ENCODE assay signal across 9 mouse cellular contexts in the genomic region with DNA sequence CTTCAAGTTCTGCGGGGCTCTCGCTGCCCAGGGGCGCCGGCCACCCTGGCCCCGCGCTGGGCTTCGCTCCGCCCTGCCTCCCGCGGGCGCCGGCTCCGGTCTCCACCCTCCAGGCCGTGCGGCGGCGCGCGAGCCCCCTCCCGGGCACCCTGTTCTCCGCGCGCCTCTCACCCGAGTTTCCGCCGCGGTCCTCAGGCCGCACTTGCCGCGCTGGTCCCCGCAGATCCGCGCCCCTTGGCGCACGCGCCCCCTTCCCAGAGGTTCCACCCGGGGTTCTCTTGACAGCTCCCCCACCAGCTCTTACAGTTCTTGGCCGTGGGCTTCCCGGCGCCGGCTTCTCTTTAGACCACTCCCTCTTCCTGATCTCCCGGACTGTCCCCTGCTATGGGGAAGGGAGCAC. TPM values are rescaled to one million over a fixed set of nuclear protein-coding genes. Genes with fewer than 3 reads are reported as not detected.
DNase-seq lines count a peak whose midpoint lies in the region; ATAC-seq and TF ChIP-seq lines count a peak whose summit lies in the region.
"Had no signal": no experiment of that assay in that cellular context is flagged by ENCODE, and none has a peak within 500 bp of the region (broad histone marks: within the 10 kb centered on the region; RNA-seq: fewer than 3 reads in every experiment).

No protein-coding gene starts in this region.

- peaks cover 30% of the 10 kb centered on the region for H3K4me1 ChIP-seq in heart, adult 2 months (ENCODE audit: control insufficient read depth, insufficient read depth, low read length)
- peaks cover 8% of the 10 kb centered on the region for H3K4me1 ChIP-seq in cortical plate, adult 2 months (ENCODE audit: control insufficient read depth, insufficient read depth, low read length)
- peaks cover 58% of the 10 kb centered on the region for H3K4me1 ChIP-seq in heart, embryonic 13.5 days
- H3K4me1 ChIP-seq in kidney, postnatal 0 days (replicated peaks; ENCODE audit: insufficient read depth, low read length), result peaks cover 19% of the 10 kb centered on the region
- H3K4me1 ChIP-seq in liver, embryonic 15.5 days (replicated peaks), result peaks cover 58% of the 10 kb centered on the region
- peaks cover 54% of the 10 kb centered on the region for H3K4me1 ChIP-seq in neural tube, embryonic 13.5 days (replicated peaks)

- no peak; the same call in 1 of the 2 replicates for TF ChIP-seq POLR2A in heart, adult 2 months (IDR thresholded peaks at IDR 0.05; ENCODE audit: insufficient read depth, low read depth, low read length)
- no peak for TF ChIP-seq POLR2A in cortical plate, adult 2 months (IDR thresholded peaks at IDR 0.05; ENCODE audit: extremely low read depth, insufficient read depth, low read length)

- peak overlapping the region; percentile 81 for H3K4me3 ChIP-seq in heart, adult 2 months
- H3K4me3 ChIP-seq in cortical plate, adult 2 months (ENCODE audit: insufficient read depth, low read length), result peak overlapping the region; percentile 93
- H3K4me3 ChIP-seq in heart, embryonic 13.5 days, result peak overlapping the region; percentile 86
- H3K4me3 ChIP-seq in kidney, postnatal 0 days (replicated peaks; ENCODE audit: low read depth, low read length), result peak overlapping the region; percentile 86
- H3K4me3 ChIP-seq in liver, embryonic 15.5 days (replicated peaks), result peak overlapping the region; percentile 91
- H3K4me3 ChIP-seq in neural tube, embryonic 13.5 days, result peak overlapping the region; percentile 92

- H3K9me3 ChIP-seq in heart, embryonic 13.5 days, result no peaks in the 10 kb centered on the region
- no peaks in the 10 kb centered on the region for H3K9me3 ChIP-seq in kidney, postnatal 0 days (replicated peaks; ENCODE audit: low read length)
- no peaks in the 10 kb centered on the region for H3K9me3 ChIP-seq in liver, embryonic 15.5 days (replicated peaks)
- H3K9me3 ChIP-seq in neural tube, embryonic 13.5 days, result no peaks in the 10 kb centered on the region

- no peaks in the 10 kb centered on the region; the same call in 1 of the 2 replicates for H3K79me2 ChIP-seq in heart, adult 2 months (replicated peaks; ENCODE audit: control insufficient read depth, insufficient read depth, low read length)

- DNase-seq in heart, adult 2 months, result peak in 1 of 2 experiments; percentile 86
- DNase-seq in heart, adult 8-10 months (ENCODE audit: low spot score), result no peak
- DNase-seq in kidney, postnatal 0 days (ENCODE audit: low spot score), result peak; percentile 83
- DNase-seq in thymus, postnatal 36 days, result peak; percentile 73 to 83

- TF ChIP-seq CTCF in heart, adult 2 months (IDR thresholded peaks at IDR 0.05), result peak; percentile 43
- TF ChIP-seq CTCF in cortical plate, adult 2 months (IDR thresholded peaks at IDR 0.05; ENCODE audit: extremely low read depth, insufficient read depth, low read length), result no peak
- no peak for TF ChIP-seq CTCF in kidney, postnatal 0 days (IDR thresholded peaks at IDR 0.05; ENCODE audit: low read depth)

- H3K9ac ChIP-seq in heart, adult 2 months (ENCODE audit: low read depth, low read length), result peak overlapping the region; percentile 85
- peak overlapping the region; percentile 96 for H3K9ac ChIP-seq in heart, embryonic 13.5 days
- H3K9ac ChIP-seq in kidney, postnatal 0 days (ENCODE audit: low read depth, low read length), result peak overlapping the region; percentile 83
- peak overlapping the region; percentile 90 for H3K9ac ChIP-seq in liver, embryonic 15.5 days
- H3K9ac ChIP-seq in neural tube, embryonic 13.5 days, result peak overlapping the region; percentile 94

- WGBS in heart, adult 2 months, result under 1% methylated on average over 42 of the region's 42 CpGs
- 0% methylated on average over 41 of the region's 42 CpGs for WGBS in heart, embryonic 13.5 days
- 0% methylated on average over 20 of the region's 42 CpGs for WGBS in kidney, postnatal 0 days
- under 1% methylated on average over 42 of the region's 42 CpGs for WGBS in liver, embryonic 15.5 days (ENCODE audit: insufficient replicate concordance)
- under 1% methylated on average over 41 of the region's 42 CpGs for WGBS in neural tube, embryonic 13.5 days

- ATAC-seq in heart, embryonic 13.5 days (ENCODE audit: extremely low read depth, insufficient number of reproducible peaks, low FRiP score, low TSS enrichment), result peak; percentile 76
- ATAC-seq in kidney, postnatal 0 days (replicated peaks; ENCODE audit: low FRiP score, low read depth), result peak; percentile 85
- peak; percentile 81 for ATAC-seq in liver, embryonic 15.5 days (ENCODE audit: insufficient read depth)
- peak; percentile 92 for ATAC-seq in neural tube, embryonic 13.5 days (ENCODE audit: low read depth)

- H3K36me3 ChIP-seq in heart, adult 2 months (ENCODE audit: control insufficient read depth, insufficient read depth, low read length), result peaks cover 20% of the 10 kb centered on the region
- H3K36me3 ChIP-seq in heart, embryonic 13.5 days, result peaks cover 24% of the 10 kb centered on the region
- H3K36me3 ChIP-seq in kidney, postnatal 0 days (ENCODE audit: insufficient read depth, low read length), result peaks cover 11% of the 10 kb centered on the region; the same call in 1 of the 2 replicates
- H3K36me3 ChIP-seq in liver, embryonic 15.5 days (replicated peaks), result peaks cover 27% of the 10 kb centered on the region
- peaks cover 26% of the 10 kb centered on the region for H3K36me3 ChIP-seq in neural tube, embryonic 13.5 days

- no peak for TF ChIP-seq EP300 in heart, adult 2 months (IDR thresholded peaks at IDR 0.05; ENCODE audit: insufficient read depth, low read depth, low read length)

- intact Hi-C loops in heart, adult 2 months (cut with DNase I), result loop anchor here (1.0 to 2.0 kb wide), 3 partner anchors 32 to 61 kb away; no protein-coding TSS in a partner anchor

- peak overlapping the region; percentile 98 for H3K27ac ChIP-seq in heart, adult 2 months
- H3K27ac ChIP-seq in cortical plate, adult 2 months (ENCODE audit: insufficient read depth, low read length), result peak overlapping the region; percentile 81
- H3K27ac ChIP-seq in heart, embryonic 13.5 days (replicated peaks), result peak overlapping the region; percentile 96
- peak overlapping the region; percentile 91 for H3K27ac ChIP-seq in kidney, postnatal 0 days
- peak overlapping the region; percentile 92 for H3K27ac ChIP-seq in liver, embryonic 15.5 days (replicated peaks)
- peak overlapping the region; percentile 95 for H3K27ac ChIP-seq in neural tube, embryonic 13.5 days (replicated peaks)

- H3K4me2 ChIP-seq in heart, embryonic 13.5 days, result peak overlapping the region; percentile 91
- peak overlapping the region; percentile 78 for H3K4me2 ChIP-seq in kidney, postnatal 0 days (ENCODE audit: low read length)
- peak overlapping the region; percentile 77 for H3K4me2 ChIP-seq in liver, embryonic 15.5 days
- H3K4me2 ChIP-seq in neural tube, embryonic 13.5 days, result peak overlapping the region; percentile 81

- no peaks in the 10 kb centered on the region for H3K27me3 ChIP-seq in heart, adult 2 months (ENCODE audit: control insufficient read depth, insufficient read depth, low read length)
- no peaks in the 10 kb centered on the region for H3K27me3 ChIP-seq in heart, embryonic 13.5 days (replicated peaks)
- no peaks in the 10 kb centered on the region for H3K27me3 ChIP-seq in kidney, postnatal 0 days (ENCODE audit: insufficient read depth, low read length)
- no peaks in the 10 kb centered on the region for H3K27me3 ChIP-seq in liver, embryonic 15.5 days
- H3K27me3 ChIP-seq in neural tube, embryonic 13.5 days, result no peaks in the 10 kb centered on the region

RNA-seq across cellular contexts. Expression of gene Lrrc8a, which starts 0.4 kb away (rescaled TPM):
- 10 to 100 TPM; 68.2 to 83.3 TPM for total RNA-seq in heart, adult 2 months (2021)
- polyA plus RNA-seq in heart, adult 2 months (2012; rRNA removed), result 46.4 and 49.1 TPM in 2 replicates
- 10 to 100 TPM; 50.2 to 66.4 (median 61.0) TPM for total RNA-seq in heart, adult 8-10 months (2022)
- polyA plus RNA-seq in cortical plate, adult 2 months (2012; rRNA removed), result 32.4 and 35.3 TPM in 2 replicates
- 39.6 and 41.9 TPM in 2 replicates for polyA plus RNA-seq in heart, embryonic 13.5 days (2015; fragmentation: Nextera tagmentation; extraction: Ambion mirVana)
- polyA plus RNA-seq in kidney, postnatal 0 days (2015; fragmentation: Nextera tagmentation; extraction: Ambion mirVana), result 50.2 and 51.3 TPM in 2 replicates
- polyA plus RNA-seq in liver, embryonic 15.5 days (2015; fragmentation: Nextera tagmentation; extraction: Ambion mirVana), result 10.5 and 11.6 TPM in 2 replicates
- polyA plus RNA-seq in neural tube, embryonic 13.5 days (2015; fragmentation: Nextera tagmentation; extraction: Ambion mirVana), result 50.7 and 54.8 TPM in 2 replicates

RNA-seq across cellular contexts. Expression of gene Gm28035, which starts 2.5 kb away (rescaled TPM):
- total RNA-seq in heart, adult 2 months (2021), result 1 to 10 TPM; 4.6 to 6.0 TPM
- polyA plus RNA-seq in heart, adult 2 months (2012; rRNA removed), result 7.6 and 14.7 TPM in 2 replicates
- 1 to 10 TPM; 1.8 to 6.1 (median 3.6) TPM for total RNA-seq in heart, adult 8-10 months (2022)
- 17.7 and 18.5 TPM in 2 replicates for polyA plus RNA-seq in cortical plate, adult 2 months (2012; rRNA removed)
- 0.19 and 0.27 TPM in 2 replicates for polyA plus RNA-seq in heart, embryonic 13.5 days (2015; fragmentation: Nextera tagmentation; extraction: Ambion mirVana)
- polyA plus RNA-seq in kidney, postnatal 0 days (2015; fragmentation: Nextera tagmentation; extraction: Ambion mirVana), result 0.20 and 0.29 TPM in 2 replicates
- polyA plus RNA-seq in liver, embryonic 15.5 days (2015; fragmentation: Nextera tagmentation; extraction: Ambion mirVana), result 0.10 and 0.16 TPM in 2 replicates
- 0.23 and 0.24 TPM in 2 replicates for polyA plus RNA-seq in neural tube, embryonic 13.5 days (2015; fragmentation: Nextera tagmentation; extraction: Ambion mirVana)

RNA-seq across cellular contexts. Expression of gene Phyhd1, which starts 28.1 kb away (rescaled TPM):
- total RNA-seq in heart, adult 2 months (2021), result 100 to 1,000 TPM; 112 to 148 TPM
- 108 and 180 TPM in 2 replicates for polyA plus RNA-seq in heart, adult 2 months (2012; rRNA removed)
- total RNA-seq in heart, adult 8-10 months (2022), result 100 to 1,000 TPM in 3 of 4 experiments, 10 to 100 TPM in 1; 97.7 to 135 (median 112) TPM
- 32.2 and 34.1 TPM in 2 replicates for polyA plus RNA-seq in cortical plate, adult 2 months (2012; rRNA removed)
- polyA plus RNA-seq in heart, embryonic 13.5 days (2015; fragmentation: Nextera tagmentation; extraction: Ambion mirVana), result 7.0 and 8.2 TPM in 2 replicates
- 18.9 and 19.2 TPM in 2 replicates for polyA plus RNA-seq in kidney, postnatal 0 days (2015; fragmentation: Nextera tagmentation; extraction: Ambion mirVana)
- polyA plus RNA-seq in liver, embryonic 15.5 days (2015; fragmentation: Nextera tagmentation; extraction: Ambion mirVana), result 13.0 and 15.7 TPM in 2 replicates
- polyA plus RNA-seq in neural tube, embryonic 13.5 days (2015; fragmentation: Nextera tagmentation; extraction: Ambion mirVana), result 4.3 and 4.8 TPM in 2 replicates

RNA-seq across cellular contexts. Expression of gene Kyat1, which starts 32.2 kb away (rescaled TPM):
- total RNA-seq in heart, adult 2 months (2021), result 10 to 100 TPM; 32.1 to 35.7 TPM
- 57.5 and 68.6 TPM in 2 replicates for polyA plus RNA-seq in heart, adult 2 months (2012; rRNA removed)
- 10 to 100 TPM; 32.6 to 36.9 (median 34.7) TPM for total RNA-seq in heart, adult 8-10 months (2022)
- 21.5 and 22.4 TPM in 2 replicates for polyA plus RNA-seq in cortical plate, adult 2 months (2012; rRNA removed)
- polyA plus RNA-seq in heart, embryonic 13.5 days (2015; fragmentation: Nextera tagmentation; extraction: Ambion mirVana), result 16.3 and 17.2 TPM in 2 replicates
- 22.7 and 22.9 TPM in 2 replicates for polyA plus RNA-seq in kidney, postnatal 0 days (2015; fragmentation: Nextera tagmentation; extraction: Ambion mirVana)
- 11.7 and 13.9 TPM in 2 replicates for polyA plus RNA-seq in liver, embryonic 15.5 days (2015; fragmentation: Nextera tagmentation; extraction: Ambion mirVana)
- polyA plus RNA-seq in neural tube, embryonic 13.5 days (2015; fragmentation: Nextera tagmentation; extraction: Ambion mirVana), result 13.1 and 13.3 TPM in 2 replicates

RNA-seq across cellular contexts. Expression of gene Gm28038, which starts 43.0 kb away (rescaled TPM):
- total RNA-seq in heart, adult 2 months (2021), result 1 to 10 TPM; 2.6 to 6.3 TPM
- not detected in 2 replicates for polyA plus RNA-seq in heart, adult 2 months (2012; rRNA removed)
- total RNA-seq in heart, adult 8-10 months (2022), result 1 to 10 TPM in 2 of 4 experiments, not detected in 2; 1.3 to 3.7 TPM
- polyA plus RNA-seq in cortical plate, adult 2 months (2012; rRNA removed), result not detected in 2 replicates
- not detected in 2 replicates for polyA plus RNA-seq in heart, embryonic 13.5 days (2015; fragmentation: Nextera tagmentation; extraction: Ambion mirVana)
- not detected in 2 replicates for polyA plus RNA-seq in kidney, postnatal 0 days (2015; fragmentation: Nextera tagmentation; extraction: Ambion mirVana)
- not detected in 2 replicates for polyA plus RNA-seq in liver, embryonic 15.5 days (2015; fragmentation: Nextera tagmentation; extraction: Ambion mirVana)
- polyA plus RNA-seq in neural tube, embryonic 13.5 days (2015; fragmentation: Nextera tagmentation; extraction: Ambion mirVana), result not detected in 2 replicates
- total RNA-seq: layer of hippocampus, postnatal 36 days had no signal
